In genomic region chr2:34553580-34554231, GRCm38 (mm10) we compare ENCODE assay signal across 23 mouse cellular contexts.
A peak's percentile ranks its signal among the peaks of the same experiment; 100 is the strongest.
DNase-seq lines count a peak whose midpoint lies in the region; ATAC-seq lines count a peak whose summit lies in the region.
"Had no signal": no experiment of that assay in that cellular context is flagged by ENCODE, and none has a peak within 500 bp of the region (broad histone marks: within the 10 kb centered on the region; RNA-seq: fewer than 3 reads in every experiment).

No protein-coding gene starts in this region.

- no peak overlapping the region for H3K4me3 ChIP-seq in lung, embryonic 16.5 days (ENCODE audit: low read length)
- no peak overlapping the region for H3K4me3 ChIP-seq in intestine, embryonic 15.5 days (replicated peaks)
- no peak overlapping the region for H3K4me3 ChIP-seq in stomach, embryonic 16.5 days (replicated peaks; ENCODE audit: low read length)
- H3K4me3 ChIP-seq: erythroblast, embryonic 14.5 days; heart, adult 2 months; hindbrain, embryonic 15.5 days; limb, embryonic 13.5 days; midbrain, embryonic 12.5 days; neural tube, embryonic 13.5 days had no signal

- no peaks in the 10 kb centered on the region for H3K27me3 ChIP-seq in lung, embryonic 16.5 days (ENCODE audit: control insufficient read depth, insufficient read depth, low read depth, low read length)
- H3K27me3 ChIP-seq in intestine, embryonic 15.5 days (replicated peaks) = no peaks in the 10 kb centered on the region
- no peaks in the 10 kb centered on the region for H3K27me3 ChIP-seq in stomach, embryonic 16.5 days (ENCODE audit: control insufficient read depth, insufficient read depth, low read length)
- H3K27me3 ChIP-seq: CH12.LX; hindbrain, embryonic 15.5 days; midbrain, embryonic 12.5 days; neural tube, embryonic 13.5 days had no signal

- peak; percentile 36 to 41 for DNase-seq in heart, adult 18-20 months
- no peak for DNase-seq in heart, adult 11 months
- no peak for DNase-seq in lung, adult 18-20 months
- no peak for DNase-seq in embryo, embryonic 9.5 days (ENCODE audit: extremely low spot score)
- no peak for DNase-seq in gastrocnemius, postnatal 36 days
- DNase-seq: adrenal gland, postnatal 10 days; cerebellum, adult 11-12 months; kidney, adult 2 months; kidney, postnatal 25 days; layer of hippocampus, adult 9-11 months; right cerebral cortex, postnatal 25 days; thymus, adult 2 months had no signal

- H3K4me2 ChIP-seq in lung, embryonic 16.5 days (ENCODE audit: low read depth, low read length) = no peak overlapping the region
- no peak overlapping the region for H3K4me2 ChIP-seq in intestine, embryonic 15.5 days (replicated peaks)
- no peak overlapping the region for H3K4me2 ChIP-seq in stomach, embryonic 16.5 days (ENCODE audit: low read depth, low read length)
- H3K4me2 ChIP-seq: hindbrain, embryonic 15.5 days; limb, embryonic 13.5 days; midbrain, embryonic 12.5 days; neural tube, embryonic 13.5 days had no signal

- H3K36me3 ChIP-seq in lung, embryonic 16.5 days (ENCODE audit: control insufficient read depth, insufficient read depth, low read length) = no peaks in the 10 kb centered on the region
- no peaks in the 10 kb centered on the region; the same call in 1 of the 2 replicates for H3K36me3 ChIP-seq in intestine, embryonic 15.5 days
- no peaks in the 10 kb centered on the region for H3K36me3 ChIP-seq in stomach, embryonic 16.5 days (ENCODE audit: control insufficient read depth, insufficient read depth, low read length)
- H3K36me3 ChIP-seq: hindbrain, embryonic 15.5 days; limb, embryonic 13.5 days; midbrain, embryonic 12.5 days; neural tube, embryonic 13.5 days had no signal

- peak; percentile 72 for ATAC-seq in lung, embryonic 16.5 days (ENCODE audit: low read depth)
- ATAC-seq in intestine, embryonic 15.5 days = no peak
- ATAC-seq in stomach, embryonic 16.5 days (ENCODE audit: insufficient read depth, low FRiP score) = peak; percentile 34; the same call in 1 of the 2 replicates
- ATAC-seq: forebrain, embryonic 14.5 days had no signal

- H3K4me1 ChIP-seq in lung, embryonic 16.5 days (replicated peaks; ENCODE audit: control insufficient read depth, insufficient read depth, low read length) = peaks cover 21% of the 10 kb centered on the region
- peaks cover 23% of the 10 kb centered on the region for H3K4me1 ChIP-seq in intestine, embryonic 15.5 days (replicated peaks)
- peaks cover 30% of the 10 kb centered on the region for H3K4me1 ChIP-seq in stomach, embryonic 16.5 days (ENCODE audit: control insufficient read depth, insufficient read depth, low read length)
- H3K4me1 ChIP-seq: midbrain, embryonic 12.5 days had no signal

- intact Hi-C loops in gastrocnemius, postnatal 36 days (cut with DNase I) = no loop called here

- H3K9me3 ChIP-seq in lung, embryonic 16.5 days (ENCODE audit: control insufficient read depth, low read length) = no peaks in the 10 kb centered on the region
- H3K9me3 ChIP-seq in intestine, embryonic 15.5 days = no peaks in the 10 kb centered on the region
- H3K9me3 ChIP-seq in stomach, embryonic 16.5 days (replicated peaks; ENCODE audit: control insufficient read depth, low read length) = no peaks in the 10 kb centered on the region
- H3K9me3 ChIP-seq: hindbrain, embryonic 15.5 days; limb, embryonic 13.5 days; midbrain, embryonic 12.5 days; neural tube, embryonic 13.5 days had no signal

- H3K27ac ChIP-seq in lung, embryonic 16.5 days (ENCODE audit: low read length) = peak overlapping the region; percentile 18; the same call in 1 of the 2 replicates
- H3K27ac ChIP-seq in intestine, embryonic 15.5 days = peak overlapping the region; percentile 78; the same call in 1 of the 2 replicates
- H3K27ac ChIP-seq in stomach, embryonic 16.5 days (ENCODE audit: low read length) = peak overlapping the region; percentile 70
- H3K27ac ChIP-seq: heart, adult 2 months; hindbrain, embryonic 15.5 days; limb, embryonic 13.5 days; midbrain, embryonic 12.5 days; neural tube, embryonic 13.5 days had no signal

- 39% methylated on average over 6 of the region's 6 CpGs for WGBS in lung, embryonic 16.5 days
- whole genome bisulfite sequencing in intestine, embryonic 15.5 days = 49% methylated on average over 6 of the region's 6 CpGs
- WGBS in stomach, embryonic 16.5 days = 45% methylated on average over 6 of the region's 6 CpGs

- H3K9ac ChIP-seq in lung, embryonic 16.5 days (ENCODE audit: low read length) = no peak overlapping the region
- no peak overlapping the region for H3K9ac ChIP-seq in intestine, embryonic 15.5 days
- H3K9ac ChIP-seq in stomach, embryonic 16.5 days (ENCODE audit: low read length) = no peak overlapping the region
- H3K9ac ChIP-seq: hindbrain, embryonic 15.5 days; limb, embryonic 13.5 days; midbrain, embryonic 12.5 days; neural tube, embryonic 13.5 days had no signal

Comparison
In these comparisons a context has a peak if more than half of its experiments do, and no peak if none do; other contexts are left out.
1. DNase-seq: peak in heart, adult 18-20 months (2 of 2); none in heart, adult 11 months (single experiment), lung, adult 18-20 months (0 of 2), embryo, embryonic 9.5 days (single experiment) and gastrocnemius, postnatal 36 days (0 of 2).
2. H3K27ac ChIP-seq: peak in every context shown above with its lines; median percentile 78 in intestine, embryonic 15.5 days; 70 in stomach, embryonic 16.5 days; 18 in lung, embryonic 16.5 days.